Mouse (Mus musculus) kidney, postnatal 0 days (tissue): ENCODE results near the gene Slc43a3. TPM values are rescaled to one million over a fixed set of nuclear protein-coding genes. Genes with fewer than 3 reads are reported as not detected.

Source experiments
- ATAC-seq: fragments of 200-750 bp; cut with Nextera tagmentation; replicated peaks from 2 replicates; pipeline ENCODE4 v1.8.0; 2017; ENCODE audit warnings: low read depth, moderate number of reproducible peaks, moderate TSS enrichment, moderate library complexity; ENCODE audit not compliant: low FRiP score
- DNase-seq: peaks from one replicate; pipeline ENCODE4 v3.0.0-alpha.2; 2016; ENCODE audit warnings: low spot score
- H3K27ac ChIP-seq: fragments of 300-500 bp; sonication (generic); 2 replicates; pipeline ENCODE4 v1.5.1; 2014; ENCODE audit warnings: mild to moderate bottlenecking
- H3K27me3 ChIP-seq: fragments of 300-500 bp; sonication (generic); 2 replicates; pipeline ENCODE4 v1.6.1; 2014; ENCODE audit warnings: low read length, mixed read lengths; ENCODE audit not compliant: insufficient read depth
- H3K36me3 ChIP-seq: fragments of 300-500 bp; sonication (generic); 2 replicates; pipeline ENCODE4 v1.6.1; 2014; ENCODE audit warnings: low read length, mixed read lengths; ENCODE audit not compliant: insufficient read depth
- H3K4me1 ChIP-seq: fragments of 300-500 bp; sonication (generic); replicated peaks from 2 replicates; pipeline ENCODE4 v1.6.1; 2014; ENCODE audit warnings: antibody characterized with exemption, low read length, mixed read lengths; ENCODE audit not compliant: insufficient read depth
- H3K4me2 ChIP-seq: fragments of 300-500 bp; sonication (generic); 2 replicates; pipeline ENCODE4 v1.6.1; 2014; ENCODE audit warnings: mild to moderate bottlenecking, low read length, moderate library complexity, mixed read lengths
- H3K4me3 ChIP-seq: fragments of 300-500 bp; sonication (generic); replicated peaks from 2 replicates; pipeline ENCODE4 v1.5.1; 2014; ENCODE audit warnings: low read depth, low read length
- H3K9ac ChIP-seq: fragments of 300-500 bp; sonication (generic); 2 replicates; pipeline ENCODE4 v1.6.1; 2014; ENCODE audit warnings: low read depth, low read length
- H3K9me3 ChIP-seq: fragments of 300-500 bp; sonication (generic); replicated peaks from 2 replicates; pipeline ENCODE4 v1.6.1; 2016; ENCODE audit warnings: low read length, inconsistent platforms, mixed read lengths
- CTCF ChIP-seq: IDR thresholded peaks from 2 replicates; pipeline ENCODE4 v1.5.1; 2016; ENCODE audit warnings: antibody characterized with exemption, low read depth, mild to moderate bottlenecking, moderate library complexity
- WGBS: fragments of 180-500 bp; shearing (Covaris S2); extraction: QIAGEN DNeasy Blood & Tissue Kit; methylation state at CpG from one replicate; pipeline ENCODE4 v1.1.7; 2014; 5-methylcytosine and 5-hydroxymethylcytosine counted together
- microRNA-seq: library from miRNA; unstranded; fragments of <30 nt; microRNA quantifications from one replicate; pipeline ENCODE4, GENCODE M21; 2016
- polyA plus RNA-seq: library from polyadenylated mRNA; unstranded; fragments of >200 nt; fragmentation: Nextera tagmentation; extraction: Ambion mirVana; gene quantifications from 2 replicates; pipeline ENCODE4 v1.2.1, GENCODE M21; 2015

The Slc43a3 gene
- polyA plus RNA-seq, 1 experiment from 2014 or later, result 36.7 TPM

GRCm38 (mm10) chr2:85007729-85008128 is 71.3 kb downstream of the Slc43a3 start:
- DNase-seq (peak; percentile 54), ATAC-seq (no peak; the same call in 1 of the 2 replicates)
- 26% methylated on average over 4 of the region's 4 CpGs for WGBS
- Histone ChIP-seq H3K27ac (no peak overlapping the region), H3K9me3 (no peaks in the 10 kb centered on the region), H3K27me3 (no peaks in the 10 kb centered on the region), H3K9ac (no peak overlapping the region), H3K4me1 (no peaks in the 10 kb centered on the region), H3K4me2 (no peak overlapping the region), H3K36me3 (no peaks in the 10 kb centered on the region), H3K4me3 (no peak overlapping the region)
- TF ChIP-seq CTCF, result peak; percentile 73

Small RNA genes within 50 kb of the gene (microRNA-seq; reads per million reads assigned to microRNA genes)
- gene Gm24332, result not detected

Other genes starting within 250 kb of the Slc43a3 start
- gene Zdhhc5, start 221.4 kb upstream of the Slc43a3 start, polyA plus RNA-seq, result 25.9 and 29.2 TPM in 2 replicates
- gene Clp1, start 209.2 kb upstream of the Slc43a3 start, polyA plus RNA-seq, result 24.5 and 26.0 TPM in 2 replicates
- 4.1 TPM in 2 replicates for gene Ypel4, start 202.5 kb upstream of the Slc43a3 start, polyA plus RNA-seq
- gene Gm19426, start 192.9 kb upstream of the Slc43a3 start, polyA plus RNA-seq, result 8.7 and 9.3 TPM in 2 replicates
- 140 and 156 TPM in 2 replicates for gene Serping1, start 161.1 kb upstream of the Slc43a3 start, polyA plus RNA-seq
- gene Ube2l6, start 137.8 kb upstream of the Slc43a3 start, polyA plus RNA-seq, result 30.5 and 33.9 TPM in 2 replicates
- 0.36 and 0.37 TPM in 2 replicates for gene Smtnl1, start 113.9 kb upstream of the Slc43a3 start, polyA plus RNA-seq
- gene Timm10, start 109.6 kb upstream of the Slc43a3 start, polyA plus RNA-seq, result 63.6 and 71.1 TPM in 2 replicates
- gene Slc43a1, start 97.7 kb upstream of the Slc43a3 start, polyA plus RNA-seq, result 8.3 and 8.5 TPM in 2 replicates
- gene Rtn4rl2, start 49.9 kb upstream of the Slc43a3 start, polyA plus RNA-seq, result 1.1 and 1.3 TPM in 2 replicates
- not detected in 2 replicates for gene Prg2, start 43.9 kb downstream of the Slc43a3 start, polyA plus RNA-seq
- not detected in 2 replicates for gene Prg3, start 51.6 kb downstream of the Slc43a3 start, polyA plus RNA-seq
- 167 and 194 TPM in 2 replicates for gene Ssrp1, start 100.7 kb downstream of the Slc43a3 start, polyA plus RNA-seq
- gene P2rx3, start 100.9 kb downstream of the Slc43a3 start, polyA plus RNA-seq, result 0.14 and 0.40 TPM in 2 replicates
- gene Tnks1bp1, start 111.4 kb downstream of the Slc43a3 start, polyA plus RNA-seq, result 21.8 and 27.9 TPM in 2 replicates
- 77.7 and 81.3 TPM in 2 replicates for gene Aplnr, start 199.6 kb downstream of the Slc43a3 start, polyA plus RNA-seq